Mouse (Mus musculus) stomach, embryonic 14.5 days (tissue): Measurements from ENCODE around the gene Wfikkn2. TPM values are rescaled to one million over a fixed set of nuclear protein-coding genes. Genes with fewer than 3 reads are reported as not detected.

ENCODE experiments used
- polyA plus RNA-seq: library from polyadenylated mRNA; unstranded; fragments of >200 nt; fragmentation: Nextera tagmentation; extraction: Ambion mirVana; gene quantifications from 2 replicates; pipeline ENCODE4 v1.2.1, GENCODE M21; 2014

The Wfikkn2 gene
- polyA plus RNA-seq, 1 experiment from 2014 or later: 1.3 TPM

Other genes starting within 250 kb of the Wfikkn2 start
- 61.7 and 63.4 TPM in 2 replicates for gene Spag9, start 249.9 kb downstream of the Wfikkn2 start, polyA plus RNA-seq
- gene Tob1, start 34.6 kb downstream of the Wfikkn2 start, polyA plus RNA-seq: 24.2 and 30.5 TPM in 2 replicates
- 0.56 TPM in 1 of 2 replicates, not detected in the other for gene Gm21885, start 35.9 kb upstream of the Wfikkn2 start, polyA plus RNA-seq
- 116 and 124 TPM in 2 replicates for gene Luc7l3, start 76.0 kb upstream of the Wfikkn2 start, polyA plus RNA-seq
- gene Ankrd40, start 82.0 kb upstream of the Wfikkn2 start, polyA plus RNA-seq: 17.4 and 19.2 TPM in 2 replicates
- gene Abcc3, start 147.0 kb upstream of the Wfikkn2 start, polyA plus RNA-seq: 4.5 and 5.8 TPM in 2 replicates
- gene Cacna1g, start 228.2 kb upstream of the Wfikkn2 start, polyA plus RNA-seq: 13.5 and 17.6 TPM in 2 replicates
- gene Spata20, start 240.2 kb upstream of the Wfikkn2 start, polyA plus RNA-seq: 0.13 and 0.48 TPM in 2 replicates